Mouse (Mus musculus) small intestine, adult 2 months (tissue): ENCODE results near the gene Sema6d.

Source experiments
- CTCF ChIP-seq: fragments of 200-500 bp; IDR thresholded peaks from 2 replicates; pipeline ENCODE4 v1.5.1; 2012; ENCODE audit warnings: low read depth, mild to moderate bottlenecking, control low read depth, inconsistent platforms, low read length, moderate library complexity, mixed read lengths; ENCODE audit not compliant: insufficient replicate concordance, insufficient read length; ENCODE audit errors: extremely low read depth
- POLR2A ChIP-seq: fragments of 200-500 bp; IDR thresholded peaks from 2 replicates; pipeline ENCODE4 v1.6.1; 2012; ENCODE audit warnings: low read depth, mild to moderate bottlenecking, control low read depth, inconsistent platforms, low read length, moderate library complexity

- TF ChIP-seq CTCF = no peak
- no peak for TF ChIP-seq POLR2A
Measured at GRCm38 (mm10) chr2:124532906-124533305, 443.1 kb downstream of the Sema6d start.
